Mouse (Mus musculus) heart, embryonic 14.5 days (tissue): Measurements from ENCODE around the gene Chit1. TPM values are rescaled to one million over a fixed set of nuclear protein-coding genes. Genes with fewer than 3 reads are reported as not detected.

ENCODE experiments used
- ATAC-seq: fragments of 200-750 bp; cut with Nextera tagmentation; 2 replicates; pipeline ENCODE4 v1.8.0; 2017; ENCODE audit warnings: low read depth, moderate TSS enrichment; ENCODE audit not compliant: insufficient number of reproducible peaks, insufficient read depth, low FRiP score
- H3K27ac ChIP-seq, 2 experiments: fragments of 200-500 bp in 1 of 2; fragments of 300-500 bp in 1 of 2; sonication (generic) in 1 of 2; replicated peaks in 1 of 2; 2 replicates each; pipeline ENCODE4 v1.5.1; 2012 to 2014; ENCODE audit warnings: low read depth in 2 of 2, low read length in 2 of 2, control low read depth in 1 of 2, mild to moderate bottlenecking in 1 of 2, mixed read lengths in 1 of 2; ENCODE audit not compliant: control insufficient read depth in 1 of 2, insufficient read depth in 1 of 2
- H3K27me3 ChIP-seq: fragments of 300-500 bp; sonication (generic); 2 replicates; pipeline ENCODE4 v1.6.1; 2014; ENCODE audit warnings: mild to moderate bottlenecking, low read length, control low read depth; ENCODE audit not compliant: control insufficient read depth, insufficient read depth
- H3K36me3 ChIP-seq: fragments of 300-500 bp; sonication (generic); 2 replicates; pipeline ENCODE4 v1.6.1; 2014; ENCODE audit warnings: mild to moderate bottlenecking, control low read depth, low read length, mixed read lengths; ENCODE audit not compliant: control insufficient read depth, insufficient read depth
- H3K4me1 ChIP-seq, 2 experiments: fragments of 200-500 bp in 1 of 2; fragments of 300-500 bp in 1 of 2; sonication (generic) in 1 of 2; 2 replicates each; pipeline ENCODE4 v1.6.1; 2012 to 2014; ENCODE audit warnings: low read length in 2 of 2, control low read depth in 1 of 2, mixed read lengths in 1 of 2; ENCODE audit not compliant: control insufficient read depth in 2 of 2, insufficient read depth in 2 of 2
- H3K4me2 ChIP-seq: fragments of 300-500 bp; sonication (generic); 2 replicates; pipeline ENCODE4 v1.6.1; 2014; ENCODE audit warnings: mild to moderate bottlenecking, low read length
- H3K4me3 ChIP-seq, 2 experiments: fragments of 200-500 bp in 1 of 2; fragments of 300-500 bp in 1 of 2; sonication (generic) in 1 of 2; 2 replicates each; pipeline ENCODE4 v1.5.1; 2012 to 2014; ENCODE audit warnings: low read length in 2 of 2, mild to moderate bottlenecking in 2 of 2, control low read depth in 1 of 2, low read depth in 1 of 2, moderate library complexity in 1 of 2; ENCODE audit not compliant: control insufficient read depth in 1 of 2, insufficient read depth in 1 of 2
- H3K9ac ChIP-seq: fragments of 300-500 bp; sonication (generic); 2 replicates; pipeline ENCODE4 v1.6.1; 2014; ENCODE audit warnings: mild to moderate bottlenecking, low read length
- H3K9me3 ChIP-seq: fragments of 300-500 bp; sonication (generic); 2 replicates; pipeline ENCODE4 v1.6.1; 2016; ENCODE audit warnings: low read length, control low read depth; ENCODE audit not compliant: control insufficient read depth
- WGBS: fragments of 180-500 bp; shearing (Covaris S2); extraction: QIAGEN DNeasy Blood & Tissue Kit; methylation state at CpG from one replicate; pipeline ENCODE4 v1.1.7; 2014; 5-methylcytosine and 5-hydroxymethylcytosine counted together
- polyA plus RNA-seq: library from polyadenylated mRNA; unstranded; fragments of >200 nt; fragmentation: Nextera tagmentation; extraction: Ambion mirVana; gene quantifications from 2 replicates; pipeline ENCODE4 v1.2.1, GENCODE M21; 2014

Gene Chit1
- polyA plus RNA-seq, 1 experiment from 2014 or later: 0.96 TPM

DNA sequence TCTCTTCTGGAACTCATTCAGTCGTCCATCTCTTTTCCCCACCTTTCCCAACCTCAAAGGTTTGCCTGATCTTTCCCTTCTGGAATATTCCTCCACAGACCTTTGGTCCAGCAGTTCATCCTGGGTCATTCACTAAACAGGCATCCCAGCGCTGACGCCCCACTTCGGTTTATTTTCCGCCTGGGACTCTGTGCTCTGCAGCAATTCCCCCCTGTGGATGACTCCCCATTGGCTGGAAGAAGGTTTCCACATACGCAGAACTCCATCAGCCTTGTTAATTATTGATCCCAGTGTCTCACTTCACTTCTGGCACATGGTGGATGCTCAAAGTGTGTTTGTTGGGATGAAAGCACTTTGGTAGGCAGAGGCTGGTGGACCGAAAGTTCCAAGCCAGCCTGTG lies 52.4 kb downstream of the Chit1 start:
- Histone ChIP-seq H3K4me3 (no peak overlapping the region), H3K36me3 (no peaks in the 10 kb centered on the region), H3K9ac (no peak overlapping the region), H3K4me1 (peaks cover 2 to 10% of the 10 kb centered on the region in 2 experiments; a peak in 2 of 4 replicates), H3K9me3 (0 out of 2 replicates have a peak, but pooled peaks cover 2% of the 10 kb centered on the region), H3K27ac (no peak overlapping the region), H3K27me3 (no peaks in the 10 kb centered on the region), H3K4me2 (no peak overlapping the region)
- WGBS: 89% methylated on average over 7 of the region's 7 CpGs
- ATAC-seq: no peak

DNA sequence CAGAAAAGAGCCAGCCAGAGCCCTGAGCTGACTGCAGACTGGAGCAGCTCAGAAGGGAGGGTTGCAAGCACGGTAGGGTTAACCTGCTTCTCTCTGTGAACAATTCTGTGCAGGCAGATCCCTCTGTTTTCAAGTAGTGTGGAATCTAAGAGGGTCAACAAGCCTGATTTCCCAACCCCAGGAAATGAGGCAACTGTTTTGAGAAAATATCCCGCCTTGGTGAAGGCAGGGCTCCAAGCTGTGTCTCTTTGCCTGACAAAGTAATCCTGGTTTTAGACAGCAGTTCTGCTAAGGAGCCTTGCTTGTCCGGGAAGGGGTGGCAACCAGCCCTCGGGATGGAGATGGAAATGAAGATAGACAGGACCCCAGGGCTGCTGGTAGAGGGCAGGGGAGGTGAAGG lies 53.4 kb downstream of the Chit1 start:
- no peak for ATAC-seq
- H3K9ac ChIP-seq: no peak overlapping the region
- no peaks in the 10 kb centered on the region for H3K36me3 ChIP-seq
- no peaks in the 10 kb centered on the region for H3K27me3 ChIP-seq
- no peak overlapping the region for H3K4me2 ChIP-seq
- H3K4me3 ChIP-seq: no peak overlapping the region
- H3K4me1 ChIP-seq: peaks cover 2 to 10% of the 10 kb centered on the region in 2 experiments; a peak in 2 of 4 replicates
- H3K27ac ChIP-seq: no peak overlapping the region
- WGBS: 65% methylated on average over 4 of the region's 4 CpGs
- H3K9me3 ChIP-seq: 0 out of 2 replicates have a peak, but pooled peaks cover 2% of the 10 kb centered on the region

DNA sequence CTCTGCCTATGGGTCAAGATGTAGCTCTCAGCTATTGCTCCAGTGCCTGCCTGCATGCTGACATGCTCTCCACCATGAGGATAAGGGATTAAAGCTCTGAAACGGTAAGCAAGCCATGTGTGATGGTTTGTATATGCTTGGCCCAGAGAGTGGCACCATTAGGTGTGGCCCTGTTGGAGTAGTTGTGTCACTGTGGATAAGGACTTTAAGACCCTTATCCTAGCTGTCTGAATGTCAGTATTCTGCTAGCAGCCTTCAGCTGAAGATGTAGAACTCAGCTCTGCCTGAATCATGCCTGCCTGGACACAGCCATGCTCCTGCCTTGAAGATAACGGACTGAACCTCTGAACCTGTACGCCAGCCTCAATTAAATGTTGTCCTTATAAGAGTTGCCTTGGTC lies 55.5 kb downstream of the Chit1 start:
- no peak for ATAC-seq
- H3K36me3 ChIP-seq: no peaks in the 10 kb centered on the region
- no peak overlapping the region for H3K4me3 ChIP-seq
- no peak overlapping the region for H3K9ac ChIP-seq
- no peak overlapping the region for H3K4me2 ChIP-seq
- no peaks in the 10 kb centered on the region for H3K27me3 ChIP-seq
- WGBS: 92% methylated on average over 3 of the region's 3 CpGs
- H3K9me3 ChIP-seq: 0 out of 2 replicates have a peak, but pooled peaks cover 2% of the 10 kb centered on the region
- no peak overlapping the region for H3K27ac ChIP-seq
- H3K4me1 ChIP-seq: peaks cover 2 to 10% of the 10 kb centered on the region in 2 experiments; a peak in 2 of 4 replicates

DNA sequence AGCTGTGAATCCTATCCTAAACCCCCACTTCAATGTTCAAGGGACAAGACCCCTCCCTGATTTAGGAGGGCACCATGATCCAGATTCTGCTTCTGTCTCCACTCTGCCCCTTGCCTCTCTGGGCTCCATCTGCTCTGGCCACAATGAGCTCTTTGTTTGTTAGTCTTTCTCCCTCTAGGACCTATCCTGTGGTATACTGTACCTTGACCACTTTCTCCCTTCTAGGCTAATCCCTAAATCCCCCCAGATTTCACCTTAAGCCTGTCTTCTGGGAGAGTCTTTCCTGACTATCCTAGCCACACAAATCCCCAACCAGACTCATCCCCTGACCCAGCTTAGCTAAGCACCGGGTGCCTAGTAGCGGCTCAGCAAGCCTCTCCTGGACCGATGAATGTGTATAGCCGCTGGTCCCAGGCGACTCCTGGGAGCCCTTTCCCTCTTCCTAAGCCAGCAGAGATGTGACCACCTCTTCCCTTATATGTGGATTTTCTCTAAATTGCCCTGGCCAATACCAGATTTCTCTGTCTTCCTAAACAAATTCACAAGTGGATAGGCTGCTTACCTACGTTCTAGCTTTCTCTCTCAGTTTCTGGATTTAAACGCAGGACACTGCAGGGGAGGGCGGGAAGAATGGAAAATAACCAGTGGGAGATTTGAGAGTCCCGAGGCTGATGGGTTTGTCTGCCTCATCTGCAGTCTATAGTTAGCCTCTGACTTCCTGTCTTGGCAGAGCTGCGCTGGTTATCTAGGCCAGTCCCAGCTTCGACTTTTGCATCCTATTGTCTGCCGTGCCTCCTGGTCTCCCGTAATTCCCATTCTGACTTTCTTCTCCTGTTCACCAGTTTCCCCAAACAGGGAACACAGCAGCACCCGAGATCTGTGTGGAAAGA lies 56.6 kb downstream of the Chit1 start:
- Histone ChIP-seq H3K27ac (peak overlapping the region in 1 of 2 experiments; percentile 8; a peak in 1 of 4 replicates), H3K4me2 (peak overlapping the region; percentile 17), H3K36me3 (no peaks in the 10 kb centered on the region), H3K4me1 (peaks cover 2 to 10% of the 10 kb centered on the region in 2 experiments; a peak in 2 of 4 replicates), H3K27me3 (no peaks in the 10 kb centered on the region), H3K4me3 (no peak overlapping the region), H3K9ac (peak overlapping the region; percentile 30; the same call in 1 of the 2 replicates), H3K9me3 (0 out of 2 replicates have a peak, but pooled peaks cover 2% of the 10 kb centered on the region)
- ATAC-seq: no peak
- 25% methylated on average over 14 of the region's 14 CpGs for WGBS

DNA sequence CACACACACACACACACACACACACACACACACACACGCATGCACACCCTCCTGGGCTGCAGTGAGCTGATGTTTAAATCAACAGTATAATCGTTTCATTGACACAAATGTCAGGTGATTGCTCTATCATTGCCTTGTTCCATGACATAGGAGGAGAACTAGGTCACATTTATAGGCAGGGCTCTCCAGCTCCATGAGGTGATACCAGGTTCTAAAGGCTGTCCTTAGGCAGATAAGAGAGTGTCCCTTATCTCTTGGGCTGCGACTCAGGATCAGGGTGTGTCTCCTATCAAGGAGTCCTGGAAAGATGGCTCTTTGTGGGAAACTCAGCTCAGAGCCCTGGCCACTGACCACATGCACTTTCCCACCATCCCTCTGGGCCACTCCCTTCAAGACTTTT lies 57.5 kb downstream of the Chit1 start:
- ATAC-seq: no peak
- H3K4me3 ChIP-seq: no peak overlapping the region
- H3K9me3 ChIP-seq: 0 out of 2 replicates have a peak, but pooled peaks cover 2% of the 10 kb centered on the region
- no peak overlapping the region for H3K9ac ChIP-seq
- H3K36me3 ChIP-seq: no peaks in the 10 kb centered on the region
- no peak overlapping the region for H3K27ac ChIP-seq
- WGBS: 47% methylated on average over 3 of the region's 3 CpGs
- peaks cover 2 to 10% of the 10 kb centered on the region in 2 experiments; a peak in 2 of 4 replicates for H3K4me1 ChIP-seq
- no peak overlapping the region for H3K4me2 ChIP-seq
- H3K27me3 ChIP-seq: no peaks in the 10 kb centered on the region

DNA sequence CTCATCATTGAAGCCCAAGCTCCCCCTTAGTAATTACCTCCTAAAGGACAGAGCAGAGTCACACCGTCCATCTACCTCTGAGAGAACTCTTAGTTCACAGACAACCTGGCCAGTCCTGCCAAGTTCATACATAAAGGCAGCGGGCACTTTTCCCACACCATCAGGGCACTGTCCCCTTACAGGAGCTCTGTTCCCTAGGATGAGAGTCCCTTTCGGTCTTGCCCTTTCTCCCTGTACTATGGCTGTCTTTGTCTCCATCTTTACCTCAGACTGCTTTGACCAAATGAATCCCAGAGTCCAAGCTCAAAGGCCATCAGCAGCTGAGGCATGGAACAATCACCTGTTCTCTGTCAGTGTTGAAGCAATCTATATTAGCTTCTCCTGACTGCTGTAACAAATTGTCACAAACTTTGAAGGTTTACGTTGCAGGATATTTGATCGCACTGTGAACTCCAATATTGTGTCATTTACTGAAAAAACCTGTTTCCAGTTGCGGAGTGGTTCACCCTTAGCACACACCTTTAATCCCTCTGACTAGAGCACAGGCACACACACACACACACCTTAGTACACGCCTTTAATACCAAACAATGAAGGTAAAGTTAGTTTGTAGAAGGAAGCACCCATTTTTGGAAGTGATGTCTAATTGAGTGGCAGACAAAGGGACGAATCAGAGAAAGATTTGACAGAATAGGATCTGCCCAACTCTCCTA lies 58.1 kb downstream of the Chit1 start:
- no peak overlapping the region for H3K27ac ChIP-seq
- 90% methylated on average over 8 of the region's 8 CpGs for WGBS
- H3K27me3 ChIP-seq: no peaks in the 10 kb centered on the region
- H3K9me3 ChIP-seq: 0 out of 2 replicates have a peak, but pooled peaks cover 2% of the 10 kb centered on the region
- H3K4me2 ChIP-seq: no peak overlapping the region
- ATAC-seq: no peak
- H3K4me1 ChIP-seq: peaks cover 2 to 10% of the 10 kb centered on the region in 2 experiments; a peak in 2 of 4 replicates
- no peak overlapping the region for H3K4me3 ChIP-seq
- H3K36me3 ChIP-seq: no peaks in the 10 kb centered on the region
- no peak overlapping the region for H3K9ac ChIP-seq

DNA sequence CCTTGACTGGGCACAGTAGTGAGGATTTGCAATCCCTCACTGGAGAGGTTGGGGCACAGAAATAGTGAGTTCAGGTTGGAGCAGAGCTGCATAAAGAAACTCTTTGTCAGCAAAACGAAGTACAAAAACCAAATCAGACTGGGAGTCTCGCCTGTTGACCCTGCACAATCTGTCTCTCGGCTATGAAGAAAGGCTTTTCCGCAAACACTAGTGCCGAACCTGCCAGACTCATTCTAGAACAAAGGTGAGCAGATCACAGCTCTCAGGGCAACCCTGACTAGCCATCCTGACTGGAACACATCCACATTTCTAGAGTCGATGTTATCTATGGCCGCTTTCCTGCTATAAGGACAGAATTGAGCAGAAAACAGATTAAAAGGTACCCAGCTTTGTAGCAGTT lies 62.0 kb downstream of the Chit1 start:
- Histone ChIP-seq H3K36me3 (no peaks in the 10 kb centered on the region), H3K4me3 (no peak overlapping the region), H3K9me3 (no peaks in the 10 kb centered on the region), H3K4me2 (no peak overlapping the region), H3K27ac (no peak overlapping the region), H3K4me1 (peaks cover under 1 to 4% of the 10 kb centered on the region in 2 experiments; a peak in 2 of 4 replicates), H3K27me3 (no peaks in the 10 kb centered on the region), H3K9ac (no peak overlapping the region)
- ATAC-seq: no peak
- 67% methylated on average over 7 of the region's 7 CpGs for WGBS
